In the genomic region with DNA sequence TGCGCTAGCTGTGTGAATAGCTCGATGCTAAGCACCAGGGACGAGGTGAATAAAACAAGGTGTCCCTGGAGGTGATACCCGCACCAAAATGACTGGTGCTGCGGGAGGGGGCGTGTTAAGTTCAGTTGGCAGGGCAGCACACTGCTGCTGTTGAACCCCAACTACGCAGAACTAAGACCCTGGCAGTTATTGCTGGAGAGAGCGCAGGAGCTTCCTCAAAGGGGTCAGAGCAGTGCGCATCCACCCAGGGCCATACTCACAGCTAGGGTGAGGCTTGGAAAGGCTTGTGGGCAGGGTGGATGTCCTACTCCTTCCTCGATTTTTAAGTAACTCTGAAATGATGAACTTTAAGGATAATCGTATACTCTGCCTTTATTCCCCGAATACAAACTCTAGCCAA, we compare ENCODE assay signal across 8 mouse cellular contexts. TPM values are rescaled to one million over a fixed set of nuclear protein-coding genes. Genes with fewer than 3 reads are reported as not detected.
A peak's percentile ranks its signal among the peaks of the same experiment; 100 is the strongest.
DNase-seq lines count a peak whose midpoint lies in the region; ATAC-seq lines count a peak whose summit lies in the region.

No protein-coding gene starts in this region.

- peaks cover 4% of the 10 kb centered on the region; the same call in 1 of the 2 replicates for H3K4me1 ChIP-seq in kidney, embryonic 14.5 days (ENCODE audit: control insufficient read depth, insufficient read depth, low read length)
- H3K4me1 ChIP-seq in hindbrain, embryonic 13.5 days (replicated peaks): peaks cover 24% of the 10 kb centered on the region
- H3K4me1 ChIP-seq in midbrain, embryonic 13.5 days (replicated peaks): peaks cover 19% of the 10 kb centered on the region

- H3K9me3 ChIP-seq in kidney, embryonic 14.5 days (ENCODE audit: control insufficient read depth, low read length): no peaks in the 10 kb centered on the region
- no peaks in the 10 kb centered on the region for H3K9me3 ChIP-seq in hindbrain, embryonic 13.5 days
- H3K9me3 ChIP-seq in midbrain, embryonic 13.5 days: no peaks in the 10 kb centered on the region

- H3K4me2 ChIP-seq in kidney, embryonic 14.5 days (replicated peaks; ENCODE audit: low read depth, low read length): peak overlapping the region; percentile 69
- H3K4me2 ChIP-seq in hindbrain, embryonic 13.5 days: peak overlapping the region; percentile 81
- H3K4me2 ChIP-seq in midbrain, embryonic 13.5 days (replicated peaks): peak overlapping the region; percentile 78

- no peaks in the 10 kb centered on the region for H3K27me3 ChIP-seq in kidney, embryonic 14.5 days (ENCODE audit: control insufficient read depth, insufficient read depth, low read length)
- H3K27me3 ChIP-seq in hindbrain, embryonic 13.5 days: peaks cover 33% of the 10 kb centered on the region
- peaks cover 28% of the 10 kb centered on the region for H3K27me3 ChIP-seq in midbrain, embryonic 13.5 days

- no peak; the same call in 1 of the 2 replicates for ATAC-seq in kidney, embryonic 14.5 days (ENCODE audit: low FRiP score, low TSS enrichment)
- peak; percentile 40 for ATAC-seq in hindbrain, embryonic 13.5 days (ENCODE audit: low FRiP score)
- peak; percentile 41 for ATAC-seq in midbrain, embryonic 13.5 days

- H3K9ac ChIP-seq in kidney, embryonic 14.5 days (ENCODE audit: low read depth, low read length): peak overlapping the region; percentile 78
- peak overlapping the region; percentile 79 for H3K9ac ChIP-seq in hindbrain, embryonic 13.5 days
- H3K9ac ChIP-seq in midbrain, embryonic 13.5 days (replicated peaks): peak overlapping the region; percentile 73

- H3K4me3 ChIP-seq in kidney, embryonic 14.5 days (ENCODE audit: low read length): peak overlapping the region; percentile 72
- H3K4me3 ChIP-seq in hindbrain, embryonic 13.5 days: peak overlapping the region; percentile 60
- peak overlapping the region; percentile 56 for H3K4me3 ChIP-seq in midbrain, embryonic 13.5 days (replicated peaks)

- 19% methylated on average over 12 of the region's 12 CpGs for WGBS in kidney, embryonic 14.5 days
- WGBS in hindbrain, embryonic 13.5 days: 23% methylated on average over 12 of the region's 12 CpGs
- WGBS in midbrain, embryonic 13.5 days: 20% methylated on average over 12 of the region's 12 CpGs

- peaks cover 11% of the 10 kb centered on the region for H3K36me3 ChIP-seq in kidney, embryonic 14.5 days (ENCODE audit: control insufficient read depth, insufficient read depth, low read length)
- H3K36me3 ChIP-seq in hindbrain, embryonic 13.5 days: peaks cover 14% of the 10 kb centered on the region
- peaks cover 10% of the 10 kb centered on the region for H3K36me3 ChIP-seq in midbrain, embryonic 13.5 days

- no peak for DNase-seq in kidney, postnatal 25 days
- peak; percentile 28 for DNase-seq in T-cell, adult 2 months (ENCODE audit: low spot score)
- DNase-seq in right cerebral cortex, postnatal 14 days: no peak
- no peak for DNase-seq in gastrocnemius, adult 18-20 months (ENCODE audit: low spot score)
- no peak for DNase-seq in kidney, postnatal 14 days

- no peak overlapping the region for H3K27ac ChIP-seq in kidney, embryonic 14.5 days (ENCODE audit: low read depth, low read length)
- no peak overlapping the region for H3K27ac ChIP-seq in hindbrain, embryonic 13.5 days
- H3K27ac ChIP-seq in midbrain, embryonic 13.5 days: no peak overlapping the region

RNA-seq across cellular contexts. Expression of a gene that starts 0.5 kb away (rescaled TPM):
- polyA plus RNA-seq in kidney, embryonic 14.5 days (2014; fragmentation: Nextera tagmentation; extraction: Ambion mirVana): 9.1 and 11.6 TPM in 2 replicates
- 9.5 and 10.1 TPM in 2 replicates for polyA plus RNA-seq in hindbrain, embryonic 13.5 days (2015; fragmentation: Nextera tagmentation; extraction: Ambion mirVana)
- 7.7 and 9.0 TPM in 2 replicates for polyA plus RNA-seq in midbrain, embryonic 13.5 days (2015; fragmentation: Nextera tagmentation; extraction: Ambion mirVana)
- 1 to 10 TPM; 6.8 to 7.0 TPM for total RNA-seq in gastrocnemius, adult 18-20 months (2021)

RNA-seq across cellular contexts. Expression of a gene that starts 12.0 kb away (rescaled TPM):
- 0.99 and 1.3 TPM in 2 replicates for polyA plus RNA-seq in kidney, embryonic 14.5 days (2014; fragmentation: Nextera tagmentation; extraction: Ambion mirVana)
- 0.40 and 0.88 TPM in 2 replicates for polyA plus RNA-seq in hindbrain, embryonic 13.5 days (2015; fragmentation: Nextera tagmentation; extraction: Ambion mirVana)
- polyA plus RNA-seq in midbrain, embryonic 13.5 days (2015; fragmentation: Nextera tagmentation; extraction: Ambion mirVana): 0.43 and 0.58 TPM in 2 replicates
- not detected for total RNA-seq in gastrocnemius, adult 18-20 months (2021)
